Mouse (Mus musculus) neural tube, embryonic 15.5 days (tissue): ENCODE results near the gene Prkar1a. TPM values are rescaled to one million over a fixed set of nuclear protein-coding genes. Genes with fewer than 3 reads are reported as not detected.
A peak's percentile ranks its signal among the peaks of the same experiment; 100 is the strongest.

Experiments
- ATAC-seq: fragments of 200-750 bp; cut with Nextera tagmentation; 2 replicates; pipeline ENCODE4 v1.8.0; 2017; ENCODE audit warnings: mild to moderate bottlenecking, moderate TSS enrichment, moderate library complexity; ENCODE audit not compliant: low FRiP score
- H3K27ac ChIP-seq: fragments of 300-500 bp; sonication (generic); replicated peaks from 2 replicates; pipeline ENCODE4 v1.5.1; 2015; ENCODE audit warnings: mild to moderate bottlenecking, inconsistent platforms
- H3K27me3 ChIP-seq: fragments of 300-500 bp; sonication (generic); replicated peaks from 2 replicates; pipeline ENCODE4 v1.6.1; 2015; ENCODE audit warnings: inconsistent platforms
- H3K36me3 ChIP-seq: fragments of 300-500 bp; sonication (generic); 2 replicates; pipeline ENCODE4 v1.6.1; 2015; ENCODE audit warnings: inconsistent platforms
- H3K4me1 ChIP-seq: fragments of 300-500 bp; sonication (generic); 2 replicates; pipeline ENCODE4 v1.6.1; 2015; ENCODE audit warnings: inconsistent platforms
- H3K4me2 ChIP-seq: fragments of 300-500 bp; sonication (generic); 2 replicates; pipeline ENCODE4 v1.6.1; 2015; ENCODE audit warnings: inconsistent platforms, mild to moderate bottlenecking, moderate library complexity
- H3K4me3 ChIP-seq: fragments of 300-500 bp; sonication (generic); replicated peaks from 2 replicates; pipeline ENCODE4 v1.5.1; 2015; ENCODE audit warnings: mild to moderate bottlenecking, inconsistent platforms
- H3K9ac ChIP-seq: fragments of 300-500 bp; sonication (generic); replicated peaks from 2 replicates; pipeline ENCODE4 v1.6.1; 2015; ENCODE audit warnings: mild to moderate bottlenecking, inconsistent platforms
- H3K9me3 ChIP-seq: fragments of 300-500 bp; sonication (generic); replicated peaks from 2 replicates; pipeline ENCODE4 v1.6.1; 2016; ENCODE audit warnings: inconsistent platforms
- WGBS: fragments of 180-500 bp; shearing (Covaris S2); methylation state at CpG from one replicate; pipeline ENCODE4 v1.1.7; 2015; ENCODE audit warnings: mixed read lengths; 5-methylcytosine and 5-hydroxymethylcytosine counted together
- polyA plus RNA-seq: library from polyadenylated mRNA; unstranded; fragments of >200 nt; fragmentation: Nextera tagmentation; extraction: Ambion mirVana; gene quantifications from 2 replicates; pipeline ENCODE4 v1.2.1, GENCODE M21; 2015

Gene Prkar1a
- polyA plus RNA-seq, 1 experiment from 2014 or later, result 451 TPM

- ATAC-seq, result no peak
- H3K36me3 ChIP-seq, result no peaks in the 10 kb centered on the region
- H3K27me3 ChIP-seq, result no peaks in the 10 kb centered on the region
- WGBS, result 52% methylated on average over 2 of the region's 2 CpGs
- H3K4me2 ChIP-seq, result no peak overlapping the region
- H3K27ac ChIP-seq, result no peak overlapping the region
- no peak overlapping the region for H3K4me3 ChIP-seq
- H3K4me1 ChIP-seq, result peaks cover 8% of the 10 kb centered on the region; the same call in 1 of the 2 replicates
- no peaks in the 10 kb centered on the region for H3K9me3 ChIP-seq
- H3K9ac ChIP-seq, result no peak overlapping the region
Measured at GRCm38 (mm10) chr11:109699784-109700183, 50.6 kb downstream of the Prkar1a start.

DNA sequence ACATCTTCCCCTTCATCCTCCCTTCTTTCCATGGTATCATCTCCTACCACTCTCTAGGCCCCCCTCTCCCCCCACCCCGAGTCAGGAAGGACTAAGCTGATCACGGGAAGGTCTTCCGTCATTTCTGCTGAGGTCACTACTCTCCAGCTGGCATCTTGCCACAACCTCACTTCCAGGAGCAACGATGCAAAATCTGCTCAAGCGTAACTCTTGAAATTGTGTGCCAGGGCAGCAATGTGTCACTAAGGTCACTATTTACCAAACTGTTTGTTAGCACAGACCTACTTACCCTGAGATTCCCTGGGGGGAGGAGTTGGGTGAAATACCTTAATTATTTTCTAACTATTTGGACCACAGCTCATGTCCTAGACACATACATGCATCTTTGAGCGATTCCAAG is 51.6 kb downstream of the Prkar1a start:
- ATAC-seq, result no peak
- 60% methylated on average over 6 of the region's 6 CpGs for WGBS

DNA sequence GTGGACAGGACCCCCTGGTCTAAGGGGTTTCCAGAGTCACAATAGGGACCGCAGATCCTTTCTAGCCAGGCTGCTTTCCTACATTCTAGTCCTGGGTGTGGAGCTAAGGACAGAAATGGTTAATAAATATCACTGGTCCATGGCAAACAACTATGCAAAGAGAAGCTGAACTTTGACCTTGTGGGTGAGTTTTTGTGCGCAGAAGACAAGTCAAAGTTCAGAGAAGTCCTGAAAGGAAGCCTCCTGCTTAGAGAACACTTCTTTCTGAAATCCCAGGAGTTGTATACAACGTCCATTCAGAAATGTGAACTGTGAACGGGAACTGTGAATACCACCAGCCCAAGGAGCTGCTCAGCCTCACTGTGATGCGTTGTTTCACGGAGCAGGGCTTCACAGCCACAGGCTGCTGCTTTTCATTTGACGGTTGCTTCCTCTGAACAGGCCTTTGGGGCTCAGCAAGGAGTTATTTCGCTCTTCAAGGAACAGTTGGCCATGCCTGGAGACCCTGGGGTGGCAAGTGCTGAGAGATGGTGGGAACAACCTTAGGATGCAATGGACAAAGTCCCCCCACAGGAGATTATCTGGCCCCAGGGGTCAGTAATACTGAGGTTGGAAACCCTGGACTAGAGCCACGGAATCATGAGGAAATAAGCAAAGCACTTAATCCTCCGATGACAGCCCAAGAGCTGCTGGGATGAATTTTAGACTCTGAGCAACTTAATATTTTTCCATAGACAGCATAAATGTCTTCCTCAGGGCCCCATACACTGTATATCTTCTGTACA is 53.0 kb downstream of the Prkar1a start:
- Histone ChIP-seq H3K27me3 (no peaks in the 10 kb centered on the region), H3K9me3 (no peaks in the 10 kb centered on the region), H3K36me3 (no peaks in the 10 kb centered on the region), H3K4me1 (peaks cover 12% of the 10 kb centered on the region; the same call in 1 of the 2 replicates), H3K9ac (no peak overlapping the region), H3K27ac (peak overlapping the region; percentile 48), H3K4me3 (no peak overlapping the region), H3K4me2 (no peak overlapping the region)
- no peak for ATAC-seq
- 49% methylated on average over 10 of the region's 10 CpGs for WGBS

More for the DNA sequence above, 51.6 kb downstream of the Prkar1a start:
- Histone ChIP-seq H3K27ac (no peak overlapping the region), H3K36me3 (no peaks in the 10 kb centered on the region), H3K9me3 (no peaks in the 10 kb centered on the region), H3K9ac (no peak overlapping the region), H3K4me2 (no peak overlapping the region), H3K4me1 (peaks cover 12% of the 10 kb centered on the region; the same call in 1 of the 2 replicates), H3K4me3 (no peak overlapping the region), H3K27me3 (no peaks in the 10 kb centered on the region)

GRCm38 (mm10) chr11:109703845-109704244 is 54.6 kb downstream of the Prkar1a start:
- Histone ChIP-seq H3K27me3 (no peaks in the 10 kb centered on the region), H3K4me2 (no peak overlapping the region), H3K9me3 (no peaks in the 10 kb centered on the region), H3K4me1 (peaks cover 12% of the 10 kb centered on the region; the same call in 1 of the 2 replicates), H3K36me3 (no peaks in the 10 kb centered on the region), H3K9ac (no peak overlapping the region), H3K4me3 (no peak overlapping the region), H3K27ac (no peak overlapping the region)
- WGBS, result 68% methylated on average over 9 of the region's 9 CpGs
- no peak for ATAC-seq

DNA sequence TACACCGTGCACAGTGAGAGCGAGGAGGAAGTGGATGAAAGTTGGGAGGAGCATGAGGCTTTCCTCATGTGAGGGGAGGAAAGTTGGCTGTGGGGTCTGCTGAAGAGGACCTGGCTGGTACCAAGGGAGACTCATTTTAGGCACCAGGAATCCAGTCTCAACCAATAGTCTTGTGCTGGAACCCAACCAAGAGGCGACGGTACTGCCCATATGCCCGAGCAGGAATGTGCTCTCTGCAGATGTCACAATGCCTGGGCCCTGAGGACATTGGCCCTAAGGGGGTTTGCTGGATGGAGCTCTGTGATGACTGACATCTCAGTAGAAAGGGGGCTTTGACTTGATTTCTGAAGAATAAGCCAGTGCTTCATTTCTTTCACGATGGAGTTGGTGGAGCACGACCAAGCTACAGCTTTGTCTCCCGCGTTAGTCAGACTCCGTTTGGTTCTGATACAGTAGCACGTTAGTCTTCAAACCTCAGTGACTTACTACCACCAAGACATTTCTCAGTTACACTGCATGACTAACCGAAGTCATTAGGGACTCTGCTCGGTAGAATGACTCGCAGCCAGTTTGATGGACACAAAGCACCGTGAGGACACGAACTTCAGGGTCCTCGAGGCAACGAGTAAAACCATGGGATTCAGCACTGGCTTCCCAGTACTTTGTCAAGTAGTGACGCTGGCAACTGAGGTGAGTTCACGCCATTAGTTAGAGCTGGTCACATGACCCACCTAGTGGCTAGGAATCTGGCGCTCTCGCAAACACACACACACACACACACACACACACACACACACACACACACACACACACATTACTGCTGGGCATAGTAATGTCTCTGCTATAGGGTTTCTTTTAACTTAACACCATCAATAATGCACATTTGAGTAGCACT is 55.4 kb downstream of the Prkar1a start:
- Histone ChIP-seq H3K27me3 (no peaks in the 10 kb centered on the region), H3K36me3 (no peaks in the 10 kb centered on the region), H3K27ac (no peak overlapping the region), H3K9me3 (no peaks in the 10 kb centered on the region), H3K9ac (no peak overlapping the region), H3K4me1 (peaks cover 12% of the 10 kb centered on the region; the same call in 1 of the 2 replicates), H3K4me2 (no peak overlapping the region), H3K4me3 (no peak overlapping the region)
- no peak for ATAC-seq
- 81% methylated on average over 22 of the region's 22 CpGs for WGBS

GRCm38 (mm10) chr11:109705336-109706054 is 56.3 kb downstream of the Prkar1a start:
- Histone ChIP-seq H3K4me3 (no peak overlapping the region), H3K27ac (no peak overlapping the region), H3K9me3 (no peaks in the 10 kb centered on the region), H3K4me1 (peaks cover 12% of the 10 kb centered on the region; the same call in 1 of the 2 replicates), H3K27me3 (no peaks in the 10 kb centered on the region), H3K4me2 (no peak overlapping the region), H3K9ac (no peak overlapping the region), H3K36me3 (no peaks in the 10 kb centered on the region)
- WGBS, result 72% methylated on average over 9 of the region's 9 CpGs
- no peak for ATAC-seq

DNA sequence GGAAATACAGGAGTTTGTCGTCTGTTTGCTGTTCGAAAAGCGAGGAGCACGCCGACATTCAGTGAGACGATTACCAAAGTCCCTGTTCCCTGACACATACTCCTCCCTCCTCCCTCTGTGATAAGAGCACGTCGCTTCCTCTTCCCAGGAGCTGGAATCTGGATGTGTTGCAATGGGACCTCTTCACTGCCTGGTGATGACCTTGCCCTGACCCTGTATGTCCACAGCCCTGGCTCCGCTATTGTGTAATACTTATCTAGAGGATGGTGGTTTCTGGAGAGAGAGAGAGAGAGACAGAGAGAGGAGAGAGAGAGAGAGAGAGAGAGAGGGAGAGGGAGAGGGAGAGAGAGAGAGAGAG is 56.8 kb downstream of the Prkar1a start:
- Histone ChIP-seq H3K9me3 (no peaks in the 10 kb centered on the region), H3K27me3 (no peaks in the 10 kb centered on the region), H3K4me2 (no peak overlapping the region), H3K4me3 (no peak overlapping the region), H3K9ac (no peak overlapping the region), H3K4me1 (peaks cover 12% of the 10 kb centered on the region; the same call in 1 of the 2 replicates), H3K36me3 (no peaks in the 10 kb centered on the region), H3K27ac (no peak overlapping the region)
- ATAC-seq, result no peak
- 78% methylated on average over 9 of the region's 9 CpGs for WGBS

DNA sequence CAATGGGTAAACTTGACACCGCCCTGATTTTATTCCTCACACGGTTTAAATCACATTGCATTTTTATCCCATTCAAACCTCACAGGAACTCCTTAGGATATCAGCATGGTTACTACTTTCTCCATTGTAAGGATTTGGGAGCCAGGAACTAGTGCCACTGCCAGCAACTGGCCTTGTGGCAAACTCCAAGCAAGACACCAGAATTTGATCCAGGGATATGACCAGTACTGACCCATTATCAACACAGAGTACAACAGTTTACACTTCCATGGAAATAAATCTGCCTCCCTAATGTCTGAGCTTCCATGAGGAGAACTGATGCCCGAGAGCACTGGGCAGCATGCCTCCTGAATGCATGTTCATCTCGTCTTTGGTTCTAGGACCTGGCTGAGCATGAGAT is 57.4 kb downstream of the Prkar1a start:
- ATAC-seq, result no peak
- H3K27me3 ChIP-seq, result no peaks in the 10 kb centered on the region
- WGBS, result 85% methylated on average over 4 of the region's 4 CpGs

GRCm38 (mm10) chr11:109707442-109707841 is 58.2 kb downstream of the Prkar1a start:
- H3K4me1 ChIP-seq, result peaks cover 5% of the 10 kb centered on the region; the same call in 1 of the 2 replicates
- no peaks in the 10 kb centered on the region for H3K9me3 ChIP-seq
- H3K27ac ChIP-seq, result no peak overlapping the region
- ATAC-seq, result no peak
- no peak overlapping the region for H3K4me3 ChIP-seq
- no peak overlapping the region for H3K4me2 ChIP-seq
- no peak overlapping the region for H3K9ac ChIP-seq
- no peaks in the 10 kb centered on the region for H3K36me3 ChIP-seq
- WGBS, result 78% methylated on average over 3 of the region's 3 CpGs
- H3K27me3 ChIP-seq, result no peaks in the 10 kb centered on the region

More for the DNA sequence above, 57.4 kb downstream of the Prkar1a start:
- H3K27ac ChIP-seq, result no peak overlapping the region
- no peak overlapping the region for H3K4me3 ChIP-seq
- no peak overlapping the region for H3K9ac ChIP-seq
- peaks cover 12% of the 10 kb centered on the region; the same call in 1 of the 2 replicates for H3K4me1 ChIP-seq
- H3K4me2 ChIP-seq, result no peak overlapping the region
- H3K36me3 ChIP-seq, result no peaks in the 10 kb centered on the region
- no peaks in the 10 kb centered on the region for H3K9me3 ChIP-seq

DNA sequence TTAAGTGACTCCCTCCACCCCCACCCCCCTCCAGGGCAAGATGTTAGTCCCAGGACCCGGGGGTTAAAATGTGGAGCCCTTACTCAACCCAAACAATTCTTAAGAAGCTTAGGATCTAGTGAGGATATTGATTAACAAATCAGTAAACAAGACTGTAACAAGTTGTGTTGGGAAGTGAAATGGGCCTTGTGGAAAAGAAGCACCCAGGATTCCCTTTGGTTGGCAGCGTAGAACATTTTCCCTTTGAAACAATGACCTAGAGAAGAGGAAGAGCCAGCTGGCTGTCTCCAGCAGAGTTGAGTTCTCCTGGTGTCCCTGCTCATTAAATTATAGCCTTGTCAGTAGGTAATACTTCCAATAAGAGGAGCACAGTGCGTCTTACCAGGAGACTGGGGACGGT is 59.6 kb downstream of the Prkar1a start:
- Histone ChIP-seq H3K4me2 (no peak overlapping the region), H3K36me3 (no peaks in the 10 kb centered on the region), H3K9me3 (no peaks in the 10 kb centered on the region), H3K27me3 (no peaks in the 10 kb centered on the region), H3K4me3 (no peak overlapping the region), H3K9ac (no peak overlapping the region), H3K27ac (no peak overlapping the region), H3K4me1 (0 out of 2 replicates have a peak, but pooled peaks cover 6% of the 10 kb centered on the region)
- no peak for ATAC-seq
- WGBS, result 84% methylated on average over 4 of the region's 4 CpGs

DNA sequence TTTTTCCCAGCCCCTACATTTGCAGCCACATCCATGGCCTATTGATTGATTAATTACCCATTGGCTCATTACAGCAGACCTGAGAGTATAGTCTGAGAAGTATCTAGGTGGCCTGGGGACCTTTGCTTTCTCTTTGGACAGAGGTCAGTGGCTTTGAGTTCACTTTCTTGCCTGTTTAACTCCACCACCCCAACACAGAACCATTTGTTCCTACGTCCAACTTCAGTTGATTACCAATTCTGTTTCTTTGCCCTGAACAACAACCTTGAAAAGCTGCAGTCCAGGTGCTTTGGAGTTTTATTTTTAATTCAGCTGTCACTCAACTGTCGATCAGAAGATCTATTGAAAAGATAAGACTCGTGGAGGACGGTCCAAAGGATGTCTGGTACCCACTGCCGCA is 60.3 kb downstream of the Prkar1a start:
- H3K27me3 ChIP-seq, result no peaks in the 10 kb centered on the region
- no peaks in the 10 kb centered on the region for H3K36me3 ChIP-seq
- no peak overlapping the region for H3K27ac ChIP-seq
- ATAC-seq, result no peak
- H3K9me3 ChIP-seq, result no peaks in the 10 kb centered on the region
- no peak overlapping the region for H3K4me2 ChIP-seq
- no peak overlapping the region for H3K4me3 ChIP-seq
- no peak overlapping the region for H3K9ac ChIP-seq
- peaks cover 12% of the 10 kb centered on the region for H3K4me1 ChIP-seq
- WGBS, result 85% methylated on average over 5 of the region's 5 CpGs
